Mouse (Mus musculus): ENCODE results near the gene Ddah1.
"Not testable (repeated sequence)": the region's sequence is repeated elsewhere in the genome, so short reads cannot be mapped to it uniquely, and the experiment has no call there.

- TF ChIP-seq CTCF, EP300 (IDR thresholded peaks at IDR 0.05; ENCODE audit: low read depth): not testable (repeated sequence)
These were observed 155.5 kb downstream of the Ddah1 start for GRCm38 (mm10) chr3:145913942-145914341.

All from heart, postnatal 0 days (tissue).